Mouse (Mus musculus): Measurements from ENCODE around the gene Ephb6. TPM values are rescaled to one million over a fixed set of nuclear protein-coding genes. Genes with fewer than 3 reads are reported as not detected.
A peak's percentile ranks its signal among the peaks of the same experiment; 100 is the strongest.
"Not testable (repeated sequence)": the region's sequence is repeated elsewhere in the genome, so short reads cannot be mapped to it uniquely, and the experiment has no call there.

Gene Ephb6
- 2.4 and 2.9 TPM in 2 replicates for polyA plus RNA-seq (2016; fragmentation: Nextera tagmentation; extraction: Ambion mirVana)

DNA sequence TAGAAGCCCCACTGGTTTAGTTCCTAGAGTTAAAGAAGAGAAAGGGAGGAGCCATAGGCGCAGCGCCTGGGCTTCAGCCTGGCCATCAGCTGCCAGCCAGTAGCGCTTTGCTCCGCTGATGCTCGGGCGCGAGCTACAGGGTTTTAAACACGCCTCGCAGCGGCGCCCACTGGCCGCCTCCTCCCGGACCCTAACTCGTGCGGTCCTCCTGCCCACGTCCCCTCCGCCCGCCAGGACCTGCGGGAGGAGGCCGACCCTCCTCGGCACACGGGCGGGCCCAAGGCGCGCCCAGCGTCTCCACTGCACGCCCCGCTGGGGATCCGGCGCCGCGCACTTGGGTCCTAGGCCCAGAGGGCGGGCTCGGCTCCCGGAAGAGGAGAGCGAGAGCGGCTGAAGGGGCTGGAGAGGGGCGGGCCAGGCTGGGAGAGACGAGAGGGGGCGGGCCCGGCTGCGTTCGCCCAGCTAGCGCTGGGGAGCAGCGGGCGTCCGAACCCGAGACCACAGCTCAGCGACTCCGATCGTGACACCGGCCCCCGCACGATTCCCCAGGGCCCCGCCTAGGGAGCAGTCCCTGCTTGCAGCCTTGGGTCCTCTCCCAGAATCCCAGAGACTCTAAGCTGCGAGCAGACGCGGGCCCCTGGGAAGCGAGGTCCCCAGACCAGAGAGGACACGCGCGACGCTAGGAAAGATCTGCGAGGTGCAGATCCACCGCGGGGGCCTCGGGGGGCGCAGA is at the start of gene Ephb6:
Gene Ephb6, plus strand, starts transcription at position 422 of the 733 bp plus-strand sequence.
- Histone ChIP-seq H3K9ac (peak within 1 kb of the TSS; percentile 58), H3K4me2 (peak within 1 kb of the TSS; percentile 86), H3K27me3 (replicated peaks) (peaks cover 23% of the 10 kb centered on the region), H3K36me3 (no peaks in the 10 kb centered on the region), H3K4me3 (peak within 1 kb of the TSS; percentile 61), H3K4me1 (peaks cover 10% of the 10 kb centered on the region), H3K27ac (peak within 1 kb of the TSS; percentile 37; the same call in 1 of the 2 replicates), H3K9me3 (replicated peaks) (no peaks in the 10 kb centered on the region)
- ATAC-seq = peak; percentile 89
- WGBS (ENCODE audit: insufficient replicate concordance) = under 1% methylated on average over 68 of the region's 68 CpGs

DNA sequence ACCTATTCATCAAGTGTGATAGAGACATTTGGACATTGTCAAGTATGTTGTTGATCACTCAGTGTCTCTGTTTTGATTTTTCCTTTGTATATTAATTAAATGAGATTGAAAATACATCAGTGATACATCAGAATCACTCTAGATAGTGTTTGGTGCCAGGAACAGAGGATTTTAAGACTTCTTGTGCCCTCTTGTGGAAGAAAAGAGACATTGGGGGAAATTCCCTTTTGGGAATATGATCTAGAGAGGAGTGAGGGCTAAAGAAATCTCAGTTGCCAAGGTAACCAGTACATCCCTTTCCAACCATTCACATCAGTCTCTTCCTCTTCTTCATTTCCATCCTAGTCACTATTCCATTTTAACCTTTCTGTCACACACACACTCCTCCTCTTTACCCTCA is 48.9 kb upstream of the Ephb6 start:
- Histone ChIP-seq H3K9me3 (replicated peaks) (no peaks in the 10 kb centered on the region), H3K27ac (no peak overlapping the region), H3K9ac (no peak overlapping the region), H3K27me3 (replicated peaks) (no peaks in the 10 kb centered on the region), H3K4me3 (no peak overlapping the region), H3K4me2 (no peak overlapping the region), H3K4me1 (no peaks in the 10 kb centered on the region), H3K36me3 (no peaks in the 10 kb centered on the region)
- no peak for ATAC-seq

DNA sequence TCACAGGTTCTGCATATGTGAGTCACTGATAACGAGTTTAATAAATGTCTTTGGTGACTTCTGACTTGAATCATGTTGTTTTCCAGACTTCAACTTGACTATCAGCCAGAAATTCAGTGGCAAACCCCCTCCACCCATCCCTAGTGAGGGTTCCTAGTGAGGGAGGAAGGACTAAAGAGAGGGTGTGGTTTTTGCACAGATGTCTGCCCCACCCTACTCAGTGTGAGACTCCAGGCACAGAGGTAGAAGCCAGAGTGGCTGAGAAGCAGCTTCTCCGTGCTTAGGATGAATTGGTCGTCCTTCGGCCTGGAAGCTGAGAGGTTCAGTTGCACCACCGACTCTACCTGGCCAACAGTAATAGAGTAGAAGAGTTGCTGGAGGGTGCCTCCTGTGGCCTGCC is 47.8 kb upstream of the Ephb6 start:
- H3K9ac ChIP-seq = no peak overlapping the region
- no peaks in the 10 kb centered on the region for H3K27me3 ChIP-seq (replicated peaks)
- H3K9me3 ChIP-seq (replicated peaks) = no peaks in the 10 kb centered on the region
- WGBS (ENCODE audit: insufficient replicate concordance) = 49% methylated on average over 5 of the region's 5 CpGs
- no peak overlapping the region for H3K4me3 ChIP-seq
- H3K4me1 ChIP-seq = 0 out of 2 replicates have a peak, but pooled peaks cover 2% of the 10 kb centered on the region
- H3K27ac ChIP-seq = no peak overlapping the region
- no peak overlapping the region for H3K4me2 ChIP-seq
- H3K36me3 ChIP-seq = no peaks in the 10 kb centered on the region
- peak; percentile 77 for ATAC-seq

DNA sequence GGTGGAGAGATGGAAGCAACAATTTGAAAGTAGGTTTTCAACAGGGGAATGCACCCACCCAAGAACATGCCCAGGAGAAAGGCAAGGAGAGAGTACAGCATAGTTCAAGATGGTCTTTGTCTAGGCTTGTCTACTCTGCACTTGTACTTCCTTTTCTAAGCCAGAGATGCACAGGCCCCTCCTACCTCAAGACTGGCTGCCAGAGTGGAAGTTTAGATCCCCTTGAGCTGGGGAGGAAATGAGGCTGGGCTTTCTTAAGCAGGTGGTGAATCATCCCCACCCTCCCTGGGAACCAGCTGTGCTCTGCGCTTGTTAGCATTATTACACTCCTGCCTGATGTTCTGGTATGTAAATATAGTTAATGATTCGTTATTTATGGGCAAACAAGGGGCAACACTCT is 47.0 kb upstream of the Ephb6 start:
- 37% methylated on average over 2 of the region's 2 CpGs for WGBS (ENCODE audit: insufficient replicate concordance)
- Histone ChIP-seq H3K36me3 (no peaks in the 10 kb centered on the region), H3K4me1 (0 out of 2 replicates have a peak, but pooled peaks cover 3% of the 10 kb centered on the region), H3K27me3 (replicated peaks) (no peaks in the 10 kb centered on the region), H3K4me2 (no peak overlapping the region), H3K4me3 (no peak overlapping the region), H3K27ac (no peak overlapping the region), H3K9ac (no peak overlapping the region), H3K9me3 (replicated peaks) (no peaks in the 10 kb centered on the region)
- ATAC-seq = no peak

DNA sequence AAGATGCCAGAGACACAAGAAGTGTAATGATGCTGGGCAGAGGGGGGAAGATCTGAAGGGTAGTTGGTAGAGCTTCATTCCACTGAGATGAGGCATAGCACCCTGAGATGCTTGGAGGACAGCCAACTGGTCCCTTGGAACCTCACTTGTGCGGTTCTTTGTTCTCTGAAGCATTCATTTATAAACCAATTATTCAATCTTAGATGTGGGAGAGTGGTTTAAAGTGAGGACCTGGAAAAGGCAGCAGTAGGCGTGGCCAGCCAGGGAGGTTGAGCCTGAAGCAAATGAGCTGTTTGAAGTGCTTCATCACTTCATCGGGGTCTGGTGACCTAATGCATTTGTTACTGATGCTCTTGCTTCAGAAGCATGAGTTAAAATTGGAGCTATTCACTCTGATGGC is 46.0 kb upstream of the Ephb6 start:
- H3K9ac ChIP-seq = no peak overlapping the region
- H3K4me1 ChIP-seq = 0 out of 2 replicates have a peak, but pooled peaks cover 3% of the 10 kb centered on the region
- H3K36me3 ChIP-seq = no peaks in the 10 kb centered on the region
- H3K27ac ChIP-seq = no peak overlapping the region
- 56% methylated on average over 3 of the region's 3 CpGs for WGBS (ENCODE audit: insufficient replicate concordance)
- H3K4me3 ChIP-seq = no peak overlapping the region
- H3K4me2 ChIP-seq = no peak overlapping the region
- no peaks in the 10 kb centered on the region for H3K9me3 ChIP-seq (replicated peaks)
- ATAC-seq = no peak
- H3K27me3 ChIP-seq (replicated peaks) = no peaks in the 10 kb centered on the region

DNA sequence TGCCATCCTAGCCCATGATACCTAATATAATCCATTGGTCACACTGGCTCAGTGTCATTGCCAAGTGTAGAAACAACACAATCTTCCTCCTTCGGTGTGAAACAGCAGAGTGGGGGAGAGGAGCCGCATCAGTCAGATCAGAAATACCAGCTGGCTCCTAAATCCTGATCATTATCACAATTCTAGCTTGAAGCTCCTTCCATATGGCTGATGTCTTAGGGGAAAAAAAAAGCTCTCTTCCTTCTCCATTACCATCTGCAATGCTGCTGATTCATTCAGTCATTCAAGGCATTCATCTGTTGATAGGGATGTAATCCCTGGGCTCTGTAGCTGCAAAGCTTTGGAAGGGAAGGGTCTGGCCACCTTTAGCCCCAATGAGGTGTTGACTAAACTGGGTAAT is 45.0 kb upstream of the Ephb6 start:
- no peaks in the 10 kb centered on the region for H3K27me3 ChIP-seq (replicated peaks)
- H3K36me3 ChIP-seq = no peaks in the 10 kb centered on the region
- no peak overlapping the region for H3K4me3 ChIP-seq
- 0 out of 2 replicates have a peak, but pooled peaks cover 3% of the 10 kb centered on the region for H3K4me1 ChIP-seq
- WGBS (ENCODE audit: insufficient replicate concordance) = 57% methylated on average over 2 of the region's 2 CpGs
- ATAC-seq = no peak
- no peak overlapping the region for H3K4me2 ChIP-seq
- H3K9me3 ChIP-seq (replicated peaks) = no peaks in the 10 kb centered on the region
- no peak overlapping the region for H3K27ac ChIP-seq
- no peak overlapping the region for H3K9ac ChIP-seq

DNA sequence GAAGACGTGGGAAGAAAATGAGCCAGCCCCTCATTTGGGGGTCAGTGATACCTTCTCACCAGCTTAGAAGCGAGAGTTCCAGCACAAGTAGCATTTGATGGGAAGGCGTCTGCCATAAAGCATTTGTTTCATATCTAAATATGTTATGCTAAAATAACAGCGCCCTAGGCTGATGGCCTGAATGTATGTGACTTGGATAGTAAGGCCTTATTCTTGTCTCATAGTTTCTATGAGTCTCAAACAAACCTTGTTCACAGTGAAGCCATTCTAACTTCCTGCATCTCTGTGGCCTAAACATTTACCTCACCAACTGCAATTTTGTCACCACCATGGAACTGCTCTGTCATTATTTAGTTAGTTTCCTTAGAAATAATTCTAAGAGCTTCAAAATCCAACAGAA is 42.7 kb upstream of the Ephb6 start:
- H3K27me3 ChIP-seq (replicated peaks) = no peaks in the 10 kb centered on the region
- 72% methylated on average over 4 of the region's 4 CpGs for WGBS (ENCODE audit: insufficient replicate concordance)
- H3K4me2 ChIP-seq = peak overlapping the region; percentile 44
- no peak for ATAC-seq
- H3K36me3 ChIP-seq = no peaks in the 10 kb centered on the region
- H3K4me3 ChIP-seq = peak overlapping the region; percentile 43
- no peaks in the 10 kb centered on the region for H3K9me3 ChIP-seq (replicated peaks)
- 0 out of 2 replicates have a peak, but pooled peaks cover 3% of the 10 kb centered on the region for H3K4me1 ChIP-seq
- H3K9ac ChIP-seq = no peak overlapping the region
- no peak overlapping the region for H3K27ac ChIP-seq

DNA sequence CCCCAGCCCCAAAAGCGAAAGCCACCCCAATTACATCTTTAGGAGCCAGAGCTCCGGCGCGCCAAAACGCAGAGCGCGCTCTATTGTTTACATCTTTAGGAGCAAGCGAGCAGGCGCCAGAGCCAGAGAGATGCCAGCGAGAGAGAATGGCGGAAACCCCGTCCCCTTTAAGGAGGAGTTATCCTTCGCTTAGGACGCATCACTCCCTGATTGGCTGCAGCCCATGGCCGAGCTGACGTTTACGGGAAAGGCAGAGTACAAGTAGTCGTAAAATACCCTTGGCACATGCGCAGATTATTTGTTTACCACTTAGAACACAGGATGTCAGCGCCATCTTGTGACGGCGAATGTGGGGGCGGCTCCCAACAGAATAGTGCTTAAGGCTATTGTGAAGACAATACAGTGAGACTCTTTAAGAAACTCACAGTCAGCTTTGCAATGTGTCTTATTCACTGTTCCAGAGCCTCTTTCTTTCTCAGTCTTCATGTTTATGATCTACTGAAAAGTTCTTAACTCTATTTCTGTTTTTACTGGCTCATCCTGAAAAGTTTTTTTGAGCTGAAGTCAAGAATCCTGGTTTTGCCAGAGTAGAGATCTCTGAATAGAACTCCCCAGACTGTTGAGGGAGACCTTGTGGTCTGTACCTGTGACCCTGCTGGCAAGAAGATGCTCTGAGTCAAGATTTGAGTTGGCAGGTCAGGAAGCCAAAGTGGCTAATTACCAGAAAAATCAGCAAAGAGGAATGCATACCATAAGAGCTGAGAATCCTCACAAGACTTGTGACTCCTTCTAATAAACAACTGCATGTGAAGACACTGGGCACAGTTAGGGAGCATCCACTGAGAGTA is 42.0 kb upstream of the Ephb6 start:
- H3K9me3 ChIP-seq (replicated peaks); H3K9ac ChIP-seq; H3K36me3 ChIP-seq; H3K27ac ChIP-seq; H3K4me2 ChIP-seq; H3K27me3 ChIP-seq (replicated peaks); H3K4me1 ChIP-seq: not testable (repeated sequence)
- ATAC-seq = peak; percentile 52
- 47% methylated on average over 6 of the region's 23 CpGs for WGBS (ENCODE audit: insufficient replicate concordance)
- H3K4me3 ChIP-seq = peak overlapping the region; percentile 43

DNA sequence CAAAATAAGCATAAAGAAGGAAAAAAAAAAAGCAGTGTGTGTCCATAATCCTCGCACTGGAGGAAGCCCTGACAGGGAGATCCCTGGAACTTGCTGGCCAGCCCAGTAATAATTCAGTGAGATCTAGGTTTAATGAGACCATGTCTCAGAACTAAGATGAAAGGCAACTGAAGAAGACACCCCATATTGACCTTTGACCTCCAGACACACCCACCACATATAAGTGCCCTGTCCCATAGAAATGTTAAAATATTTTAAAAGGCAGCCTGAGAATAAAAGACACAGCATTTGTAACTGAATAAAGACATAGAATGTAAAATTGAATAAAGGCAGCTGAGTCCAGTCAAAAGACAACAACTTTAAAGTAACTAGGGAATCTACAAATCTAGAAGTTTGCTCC is 40.0 kb upstream of the Ephb6 start:
- no peak overlapping the region for H3K27ac ChIP-seq
- H3K4me3 ChIP-seq = no peak overlapping the region
- 0 out of 2 replicates have a peak, but pooled peaks cover 3% of the 10 kb centered on the region for H3K4me1 ChIP-seq
- H3K4me2 ChIP-seq = no peak overlapping the region
- H3K27me3 ChIP-seq (replicated peaks) = no peaks in the 10 kb centered on the region
- H3K36me3 ChIP-seq = no peaks in the 10 kb centered on the region
- no peak for ATAC-seq
- 74% methylated on average over 1 of the region's 1 CpGs for WGBS (ENCODE audit: insufficient replicate concordance)
- no peak overlapping the region for H3K9ac ChIP-seq
- no peaks in the 10 kb centered on the region for H3K9me3 ChIP-seq (replicated peaks)

DNA sequence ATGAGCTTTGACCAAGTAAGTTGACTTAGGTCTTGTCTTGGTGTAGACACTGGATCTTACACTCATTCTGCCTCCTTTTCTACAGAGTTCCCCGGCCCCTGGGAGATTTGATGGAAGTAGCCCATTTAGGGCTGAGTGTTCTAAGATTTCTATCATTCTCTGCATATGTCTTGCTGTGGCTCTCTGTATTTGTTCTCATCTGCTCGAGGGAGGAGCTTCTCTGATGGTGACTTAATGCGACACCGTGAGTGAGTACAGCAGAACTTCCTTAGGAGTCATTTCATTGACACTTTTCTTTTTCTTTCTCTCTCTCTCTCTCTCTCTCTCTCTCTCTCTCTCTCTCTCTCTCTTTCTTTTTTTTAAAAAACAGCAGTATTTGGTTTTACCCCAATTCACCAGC is 38.3 kb upstream of the Ephb6 start:
- ATAC-seq = no peak
- Histone ChIP-seq H3K27ac (no peak overlapping the region), H3K36me3 (no peaks in the 10 kb centered on the region), H3K9ac (no peak overlapping the region), H3K9me3 (replicated peaks) (no peaks in the 10 kb centered on the region), H3K4me3 (no peak overlapping the region), H3K27me3 (replicated peaks) (no peaks in the 10 kb centered on the region), H3K4me2 (no peak overlapping the region), H3K4me1 (0 out of 2 replicates have a peak, but pooled peaks cover 3% of the 10 kb centered on the region)
- WGBS (ENCODE audit: insufficient replicate concordance) = 72% methylated on average over 4 of the region's 4 CpGs

DNA sequence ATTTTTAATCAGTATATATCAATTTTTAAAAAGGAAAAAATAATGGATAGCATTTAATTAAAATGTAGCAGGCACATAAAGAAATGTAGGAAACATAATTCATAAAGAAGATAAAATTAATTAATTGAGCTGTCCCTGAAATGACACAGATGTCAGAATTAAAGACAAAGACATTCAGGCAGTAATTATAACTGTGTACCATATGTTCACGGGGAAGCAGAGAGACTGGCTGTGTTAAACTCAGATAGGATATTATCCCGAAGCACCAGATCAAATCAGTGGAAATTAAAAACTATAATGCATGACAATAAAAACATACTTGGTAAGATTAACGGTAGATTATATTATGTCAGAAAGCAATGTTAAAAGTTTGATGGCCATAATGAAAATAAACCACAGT is 36.2 kb upstream of the Ephb6 start:
- no peak for ATAC-seq
- Histone ChIP-seq H3K27me3 (replicated peaks) (no peaks in the 10 kb centered on the region), H3K27ac (no peak overlapping the region), H3K9ac (no peak overlapping the region), H3K4me2 (no peak overlapping the region), H3K4me1 (no peaks in the 10 kb centered on the region), H3K4me3 (no peak overlapping the region), H3K36me3 (no peaks in the 10 kb centered on the region), H3K9me3 (replicated peaks) (no peaks in the 10 kb centered on the region)
- WGBS (ENCODE audit: insufficient replicate concordance) = 59% methylated on average over 3 of the region's 3 CpGs

DNA sequence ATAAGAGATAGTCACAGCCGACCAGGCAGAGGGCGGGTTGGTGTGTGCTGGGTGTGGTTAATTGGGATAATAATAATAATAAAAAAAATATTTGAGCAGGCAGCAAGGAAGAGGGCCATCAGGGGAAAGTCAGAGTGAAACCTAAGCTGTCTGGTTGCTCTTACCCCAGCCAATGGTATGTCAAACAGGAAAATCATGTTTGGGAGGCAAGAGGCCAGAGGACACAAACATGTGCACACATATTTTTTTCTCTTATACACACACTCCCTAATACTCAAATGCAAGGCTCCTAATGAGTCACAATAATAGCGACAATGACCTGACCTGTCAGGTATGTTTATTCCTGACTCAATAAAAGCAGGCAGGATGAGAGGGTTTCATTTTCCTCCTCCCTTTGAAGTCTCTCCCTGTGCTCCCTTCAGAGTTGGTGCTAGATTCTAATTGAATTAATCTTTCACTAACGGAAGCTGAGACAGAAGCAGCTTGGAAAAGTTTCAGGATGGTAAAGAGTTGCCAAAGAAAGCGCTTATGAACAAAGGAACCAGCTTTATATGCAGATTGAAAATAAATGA is 28.7 kb upstream of the Ephb6 start:
- Histone ChIP-seq H3K4me1 (no peaks in the 10 kb centered on the region), H3K9ac (no peak overlapping the region), H3K27ac (no peak overlapping the region), H3K27me3 (replicated peaks) (no peaks in the 10 kb centered on the region), H3K4me2 (no peak overlapping the region), H3K4me3 (no peak overlapping the region), H3K9me3 (replicated peaks) (no peaks in the 10 kb centered on the region), H3K36me3 (no peaks in the 10 kb centered on the region)
- WGBS (ENCODE audit: insufficient replicate concordance) = 52% methylated on average over 5 of the region's 5 CpGs
- ATAC-seq = no peak
